Mouse (Mus musculus) right cerebral cortex, adult 2 months (tissue): Measurements from ENCODE around the gene Cacna1h.

ENCODE experiments used
- DNase-seq, 2 experiments: peaks; one replicate each; pipeline ENCODE4 v3.0.0; 2021 to 2022; ENCODE audit warnings: low spot score in 2 of 2

Gene Cacna1h

DNA sequence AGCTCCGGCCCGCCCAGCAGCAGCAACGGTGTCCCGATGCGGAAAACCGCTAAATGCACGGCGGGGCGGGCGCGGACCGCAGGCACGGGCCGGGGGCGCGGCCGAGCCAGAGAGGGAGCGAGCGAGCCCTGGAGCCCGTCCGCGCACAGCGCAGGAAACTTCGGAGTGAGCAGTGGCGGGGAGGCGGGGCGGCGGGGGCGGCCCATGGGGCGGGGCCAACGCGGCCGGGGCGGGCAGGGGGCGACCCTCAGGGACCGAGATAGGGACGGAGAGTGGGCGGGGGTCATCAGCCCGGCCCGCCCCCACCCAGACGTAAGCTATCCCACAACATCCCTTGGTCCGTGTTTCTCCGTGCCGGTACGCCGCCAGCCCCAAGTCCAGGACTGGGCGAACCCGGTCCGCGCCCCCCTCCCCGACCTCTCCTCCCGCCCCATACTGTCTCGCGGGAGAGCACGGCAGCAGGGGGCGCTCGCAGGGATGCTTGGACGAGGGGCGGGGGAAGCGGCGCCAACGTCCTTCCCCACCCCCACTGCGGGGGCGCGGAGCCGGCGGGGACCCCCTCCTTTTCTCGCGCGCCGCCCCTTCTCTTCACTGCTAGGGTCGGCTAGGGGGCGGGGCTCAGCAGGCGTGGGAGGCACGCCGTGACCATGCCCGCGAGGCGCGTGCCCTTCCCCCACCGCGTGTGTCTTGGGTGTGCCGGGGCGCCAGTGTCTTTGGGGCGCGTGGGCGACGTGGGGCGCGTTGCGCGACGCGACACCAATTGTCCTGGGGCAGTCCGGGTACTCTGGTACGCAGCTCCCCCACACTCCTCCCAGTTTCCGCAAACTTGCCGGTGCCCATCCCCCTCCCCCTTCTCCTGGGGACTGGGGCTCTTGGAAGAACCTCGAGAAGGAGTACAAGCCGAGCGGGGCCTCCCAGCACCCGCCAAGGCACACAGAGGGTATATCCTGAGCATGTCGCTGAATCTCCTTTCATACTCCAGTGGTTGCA is at the start of gene Cacna1h:
Cacna1h (minus strand) TSS at position 167 of the 990 bp plus-strand sequence.
- peak; percentile 56 to 74 for DNase-seq

DNA sequence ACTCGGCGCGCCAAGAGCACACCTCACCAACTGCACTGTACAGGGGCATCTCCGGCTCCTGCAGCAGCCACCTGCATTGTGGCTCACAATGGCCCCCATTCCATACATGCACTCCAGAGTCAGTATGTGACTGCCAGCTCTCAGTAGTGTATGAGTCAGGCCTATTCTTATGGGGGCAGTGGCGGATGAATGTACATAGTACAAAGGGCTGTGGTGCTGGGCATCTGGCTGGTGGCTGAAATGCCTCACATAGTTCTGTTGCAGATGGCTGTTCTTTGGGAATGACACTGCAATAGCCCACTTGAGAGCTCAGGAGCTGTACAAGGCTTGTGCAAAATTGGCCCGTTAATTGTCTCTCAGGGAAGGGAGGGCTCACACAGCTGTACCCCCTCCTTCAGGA is 48.5 kb upstream of the Cacna1h start:
- DNase-seq, result peak in 1 of 2 experiments; percentile 14

DNA sequence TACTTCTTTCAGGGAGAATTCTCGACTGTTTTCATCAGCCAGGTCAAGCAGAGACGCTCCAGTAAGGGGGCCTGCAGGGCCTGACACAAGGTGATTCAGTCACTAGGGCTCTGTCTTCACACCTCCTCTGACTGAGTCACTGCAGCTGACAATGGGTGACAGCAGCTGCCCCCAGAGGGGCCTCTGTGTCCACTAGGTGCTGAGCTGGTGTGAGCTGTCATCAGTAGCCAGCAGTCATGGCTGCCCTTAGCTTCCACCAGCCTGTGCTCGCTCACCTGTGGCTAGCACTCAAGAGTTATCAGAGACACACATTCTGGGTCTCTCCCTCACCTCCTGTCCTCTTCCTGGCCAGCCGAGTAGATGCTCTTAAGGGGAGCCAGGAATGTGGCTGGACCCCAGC is 47.2 kb upstream of the Cacna1h start:
- DNase-seq, result no peak

DNA sequence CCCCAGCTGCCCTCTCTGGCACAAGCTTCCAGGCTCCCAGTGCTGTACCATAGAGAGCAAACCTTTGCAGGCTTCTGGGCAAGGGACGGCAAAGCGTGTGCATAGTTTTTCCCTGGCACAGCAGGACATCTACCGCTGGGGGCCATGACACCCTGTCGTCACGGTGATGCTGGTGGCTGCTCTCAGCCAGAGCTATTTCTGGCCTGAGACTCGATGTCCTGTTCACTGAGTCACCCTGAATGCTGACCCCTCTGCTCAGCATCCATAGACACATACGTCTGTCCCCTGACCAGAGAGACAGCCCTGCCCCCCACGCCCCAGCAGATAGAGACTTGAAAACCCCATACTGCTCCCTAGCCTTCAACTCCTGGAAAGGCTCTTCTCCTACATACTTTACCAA is 46.6 kb upstream of the Cacna1h start:
- no peak for DNase-seq

DNA sequence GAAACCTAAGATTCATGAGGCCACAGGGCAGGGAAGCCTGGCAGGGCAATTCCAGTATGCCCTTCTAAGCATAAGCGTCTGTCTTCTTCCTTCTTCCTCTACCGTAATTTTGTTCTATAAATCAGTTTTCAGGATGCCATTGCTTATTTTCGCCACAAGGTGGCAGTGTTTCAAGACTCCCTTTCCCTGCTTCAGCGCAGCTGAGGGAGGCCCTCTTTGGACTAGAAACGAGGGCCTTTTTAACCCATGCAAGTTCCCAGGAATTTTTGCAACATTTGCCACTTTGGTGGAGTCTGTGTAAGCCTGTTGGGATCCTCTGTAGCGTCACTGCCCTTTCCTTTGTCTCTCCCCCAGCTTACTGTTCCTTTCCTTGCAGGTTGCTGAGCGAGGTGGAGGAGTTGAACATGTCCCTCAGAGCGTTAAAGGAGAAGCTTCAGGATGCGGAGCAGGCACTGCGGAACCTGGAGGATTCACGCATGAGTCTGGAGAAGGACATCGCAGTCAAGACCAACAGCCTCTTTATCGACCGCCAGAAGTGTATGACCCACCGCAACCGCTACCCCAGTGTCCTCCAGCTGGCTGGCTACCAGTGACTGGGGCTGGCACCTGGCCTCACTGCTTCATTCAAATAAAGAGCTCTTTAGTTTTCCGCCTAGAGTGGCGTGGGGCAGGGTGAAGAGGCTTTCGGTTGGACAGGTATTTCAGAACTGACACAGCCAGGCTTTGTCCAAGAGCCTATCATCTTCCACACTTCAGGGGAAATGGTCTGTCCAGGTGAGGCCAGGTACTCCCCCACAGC is 42.6 kb upstream of the Cacna1h start:
- peak; percentile 73 to 75 for DNase-seq

DNA sequence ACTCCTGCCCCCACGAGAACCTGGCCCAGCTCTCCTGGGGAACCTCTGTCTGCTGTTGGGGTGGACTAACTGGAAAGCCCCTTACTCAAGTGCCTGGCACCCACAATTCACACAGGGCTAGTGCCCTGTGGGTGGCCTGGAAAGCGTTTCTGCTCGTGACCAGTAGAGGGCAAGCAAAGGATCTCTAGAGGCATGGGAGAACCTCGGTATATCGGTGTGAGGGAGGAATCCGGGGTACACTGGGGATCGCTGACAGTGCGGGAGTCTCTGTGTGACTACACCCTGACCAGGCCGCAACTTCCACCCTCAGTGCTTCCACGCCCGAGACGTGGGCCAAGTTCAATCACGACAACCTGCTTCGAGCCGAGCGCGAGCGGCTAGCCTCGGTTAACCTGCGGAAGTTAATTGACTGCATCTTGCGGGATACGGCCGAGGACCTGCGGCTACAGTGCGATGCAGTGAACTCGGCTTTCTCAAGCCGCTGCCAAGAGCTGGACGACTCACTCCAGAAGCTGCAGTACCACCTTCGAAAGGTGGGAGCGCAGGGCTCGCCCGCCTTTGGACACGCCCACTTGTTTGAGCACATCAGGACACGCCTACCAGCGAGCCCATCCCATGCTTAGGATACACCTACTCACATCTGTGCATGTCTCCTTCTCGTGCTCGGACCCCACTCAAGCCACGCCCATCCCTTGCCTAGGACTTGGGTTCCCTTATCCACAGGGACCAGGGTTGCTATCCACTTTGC is 40.9 kb upstream of the Cacna1h start:
- DNase-seq, result peak; percentile 72 to 75

DNA sequence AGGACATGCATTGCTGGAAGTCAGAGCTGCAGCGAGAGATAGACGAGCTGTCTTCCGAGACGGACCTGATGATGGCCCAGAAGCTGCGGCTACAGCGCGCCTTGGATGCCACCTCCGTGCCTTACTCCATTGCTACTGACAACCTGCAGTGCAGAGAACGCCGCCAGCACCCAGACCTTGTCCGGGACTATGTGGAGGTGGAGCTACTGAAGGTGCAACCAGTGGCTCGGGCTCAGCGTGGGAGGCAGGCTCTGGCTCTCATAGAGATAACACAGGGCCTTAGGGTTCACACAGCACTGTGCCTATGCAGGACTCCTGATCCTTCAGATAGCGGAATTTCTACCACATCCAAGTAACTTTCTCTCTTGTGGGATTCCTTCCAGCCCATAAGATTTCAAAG is 38.5 kb upstream of the Cacna1h start:
- no peak for DNase-seq

DNA sequence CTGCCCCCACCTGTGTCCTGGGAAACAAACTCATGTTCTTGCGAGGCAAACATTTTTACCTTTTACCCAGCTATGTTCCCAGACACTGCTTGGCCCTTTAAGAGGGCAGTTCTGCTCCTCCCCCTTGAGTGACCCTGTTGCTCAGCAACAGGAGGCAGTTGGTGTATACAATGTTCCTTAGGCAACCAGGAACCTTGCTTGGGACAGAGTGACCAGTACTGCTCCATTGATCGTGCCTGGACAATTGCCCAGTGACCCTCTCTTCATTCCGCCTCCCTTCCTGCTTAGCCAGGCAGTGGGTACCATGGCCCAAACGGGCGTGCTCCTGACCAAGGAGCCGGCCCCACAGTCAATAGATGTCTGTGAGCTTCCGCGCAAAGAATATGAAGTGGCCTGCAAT is 37.8 kb upstream of the Cacna1h start:
- DNase-seq, result peak in 1 of 2 experiments; percentile 43

DNA sequence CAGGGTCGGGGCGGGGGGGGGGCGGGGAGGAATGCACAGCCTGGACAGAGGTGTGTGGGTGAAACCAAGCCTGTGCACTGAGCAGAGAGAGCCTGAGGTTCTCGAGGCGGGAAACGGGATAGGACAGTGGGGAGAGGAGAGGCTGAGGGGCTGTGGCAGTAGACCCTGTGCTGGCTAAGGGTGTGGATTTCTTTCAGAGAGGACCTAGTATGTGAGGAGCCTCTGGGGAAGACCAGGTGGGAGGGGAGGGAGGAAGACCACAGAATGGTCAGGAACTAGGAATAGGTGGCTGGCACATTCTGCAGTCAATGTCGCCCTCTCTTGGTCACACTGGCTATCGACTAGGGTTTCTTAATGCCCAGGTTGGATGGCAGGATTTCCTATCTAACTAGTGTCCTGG is 36.2 kb upstream of the Cacna1h start:
- DNase-seq, result peak; percentile 82 to 87

DNA sequence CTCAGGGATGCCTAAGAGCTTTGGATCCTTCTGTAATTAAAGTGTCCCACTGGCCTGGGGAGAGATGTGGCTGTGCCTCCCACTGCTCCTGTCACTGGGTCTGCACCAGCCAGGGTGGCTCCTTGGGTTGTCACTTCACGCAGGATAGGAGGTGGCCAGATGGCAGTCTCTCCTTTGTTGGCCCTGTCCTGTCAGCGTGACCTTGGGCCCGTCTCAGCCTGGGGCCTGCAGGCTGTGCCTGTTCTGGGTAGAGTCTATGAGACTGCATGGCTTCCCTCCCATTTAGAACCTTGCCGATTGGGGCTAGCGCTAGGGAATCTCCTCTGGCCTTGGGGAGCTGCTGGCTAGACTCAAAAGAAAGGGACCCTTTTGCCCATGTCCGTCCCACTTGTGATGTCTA is 34.7 kb upstream of the Cacna1h start:
- no peak for DNase-seq

DNA sequence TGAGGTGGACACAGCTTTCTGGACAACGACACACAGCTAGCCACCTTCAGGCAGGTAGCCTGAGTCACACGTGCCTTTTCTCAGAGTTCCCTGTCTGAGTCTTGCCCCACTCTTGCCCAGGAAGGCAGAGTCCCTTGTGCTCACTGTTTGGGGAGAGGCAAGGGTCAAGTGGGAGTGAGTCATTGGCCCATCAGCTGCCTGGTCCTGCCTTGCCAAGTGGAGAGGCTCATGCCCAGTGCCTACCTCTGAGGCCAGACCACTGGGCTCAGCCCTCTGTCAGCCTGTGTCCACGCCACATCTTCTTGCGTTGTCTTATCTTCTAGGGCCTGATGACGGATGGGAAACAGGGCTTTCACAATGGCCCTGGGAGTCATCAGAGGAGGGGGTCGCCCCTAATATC is 34.2 kb upstream of the Cacna1h start:
- DNase-seq, result no peak

DNA sequence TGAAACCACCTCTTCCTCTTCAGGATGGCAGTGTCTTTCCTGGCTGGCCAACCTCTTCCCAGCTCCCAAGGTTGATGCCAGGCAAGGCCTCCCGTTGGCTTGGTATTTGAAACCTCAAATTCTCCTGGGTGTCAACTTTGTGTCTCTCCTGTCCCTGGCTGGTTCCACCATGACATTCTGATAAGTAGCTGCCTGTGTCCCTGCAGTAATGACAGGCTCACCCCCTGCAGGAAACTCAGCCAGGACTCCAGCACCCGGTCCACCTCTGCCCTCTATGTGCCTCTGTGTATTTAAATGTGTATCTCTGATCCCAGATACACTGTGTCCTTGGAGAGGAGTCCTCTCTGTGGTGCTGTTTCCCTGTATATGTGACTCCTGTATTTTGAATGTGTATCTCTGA is 32.7 kb upstream of the Cacna1h start:
- DNase-seq, result no peak

DNA sequence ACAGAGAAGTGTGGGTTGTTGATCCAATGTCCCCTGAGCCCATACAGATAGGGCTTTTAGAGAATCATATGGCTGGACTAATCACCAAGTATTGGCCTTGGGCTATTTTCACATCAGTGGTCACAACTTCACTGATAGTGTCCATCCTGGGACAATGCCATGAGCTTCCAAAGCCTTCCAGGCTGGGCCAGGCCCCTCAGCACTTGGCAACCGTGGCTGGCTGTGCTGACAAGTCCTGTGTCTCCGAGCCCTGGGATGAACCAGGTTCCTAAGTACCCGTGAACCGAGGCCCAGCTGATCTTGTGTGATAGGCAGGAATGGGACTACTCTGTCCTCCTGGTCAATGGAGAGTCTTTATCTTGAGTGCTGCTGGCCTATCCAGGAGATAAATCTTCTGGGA is 30.5 kb upstream of the Cacna1h start:
- DNase-seq, result no peak

DNA sequence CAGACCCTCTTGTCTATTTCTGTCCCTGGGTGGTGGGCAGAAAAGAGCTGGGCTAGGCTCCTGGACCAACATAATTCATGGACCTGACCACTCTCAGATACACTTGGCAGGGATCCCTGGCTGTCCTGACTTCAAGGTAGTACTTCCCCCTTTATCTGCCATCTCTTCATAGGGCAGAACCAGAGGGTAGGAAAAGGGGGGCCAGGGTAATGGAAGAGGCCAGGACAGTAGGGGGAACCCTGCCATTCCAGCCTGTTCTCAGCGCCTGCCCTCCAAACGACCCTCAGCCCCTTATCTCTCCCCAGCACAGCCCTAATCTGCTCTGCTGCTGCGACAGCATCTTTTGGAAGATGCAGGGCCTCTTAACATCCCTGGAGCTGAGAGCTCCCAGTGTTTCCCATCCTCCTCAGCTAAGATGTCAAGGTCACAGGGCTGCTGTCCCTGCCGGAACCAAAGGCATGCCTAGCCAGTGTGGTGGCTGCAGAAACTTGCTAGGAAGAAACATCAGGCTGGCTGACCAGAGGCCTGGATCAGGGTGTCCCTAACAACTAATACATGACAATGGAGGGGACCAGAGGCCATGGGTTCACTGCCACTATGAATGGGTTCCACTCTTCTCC is 29.9 kb upstream of the Cacna1h start:
- DNase-seq, result no peak

DNA sequence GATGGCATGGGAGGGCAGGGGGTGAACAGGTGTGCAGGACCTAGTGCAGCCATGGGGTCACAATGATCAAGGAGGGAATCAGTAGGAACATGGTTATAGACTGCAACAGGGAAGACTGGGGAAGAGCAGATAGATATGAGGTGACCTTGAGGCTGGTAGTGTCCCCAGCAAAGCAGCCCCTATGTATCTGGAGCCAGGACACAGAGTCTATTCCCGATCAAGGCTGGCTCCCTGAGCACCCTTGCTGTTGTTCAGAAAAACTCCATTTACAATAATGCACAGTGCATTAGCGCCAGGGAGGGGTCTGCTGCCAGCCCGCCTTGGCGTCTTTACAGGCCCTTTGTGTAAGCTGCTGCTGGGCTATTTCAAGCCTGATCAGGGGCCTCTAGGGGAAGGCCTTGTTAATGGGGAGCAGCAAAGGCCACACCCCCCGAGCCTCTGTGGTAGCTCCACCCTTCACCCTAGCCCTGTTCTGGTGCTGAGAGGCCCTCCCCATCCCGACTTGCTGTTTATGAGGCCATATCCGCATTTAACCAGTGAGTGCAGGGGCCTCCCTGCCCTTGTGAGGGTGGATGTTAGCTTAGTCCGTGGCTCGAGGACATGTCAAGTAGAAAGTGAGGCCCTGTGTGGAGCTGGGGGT is 28.8 kb upstream of the Cacna1h start:
- no peak for DNase-seq

DNA sequence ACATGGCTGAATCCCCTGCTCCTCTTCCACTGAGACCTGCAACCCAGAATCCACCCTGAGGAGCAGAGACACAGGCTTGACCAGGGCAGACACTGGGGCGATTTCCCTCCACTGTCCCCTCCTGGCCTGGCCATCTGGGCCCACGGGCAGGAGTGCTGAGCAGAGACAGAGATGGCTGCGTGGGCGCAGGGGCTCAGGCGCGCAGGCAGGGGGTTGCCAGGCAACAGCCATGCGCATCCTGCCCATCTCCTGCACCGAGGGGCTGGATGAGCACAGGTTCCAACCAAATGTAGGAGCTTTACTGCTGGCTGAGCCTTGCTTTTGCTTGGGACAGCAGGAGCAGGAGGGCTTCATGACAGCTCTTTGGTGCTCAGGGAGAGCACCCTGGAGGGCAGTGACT is 23.0 kb upstream of the Cacna1h start:
- DNase-seq, result peak; percentile 72 to 77

DNA sequence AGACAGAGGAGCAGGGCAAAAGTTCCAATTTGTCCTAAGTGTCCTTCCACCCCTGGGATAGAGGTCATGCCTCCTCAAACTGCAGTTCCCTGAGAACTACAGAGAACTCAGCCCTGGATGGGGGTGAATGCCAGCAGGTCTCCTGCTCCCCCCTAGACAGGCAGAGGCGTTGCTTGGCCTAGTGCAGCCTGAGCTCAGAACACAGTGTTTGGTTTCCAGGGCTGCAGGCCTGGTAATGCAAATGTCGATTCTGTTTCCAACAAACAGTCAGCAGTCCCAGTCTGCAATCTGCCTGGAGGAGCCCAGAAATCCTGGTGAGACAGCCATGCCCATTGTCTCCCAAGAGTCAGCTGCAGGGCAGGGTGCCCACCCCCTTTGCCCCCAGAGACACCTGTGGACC is 20.7 kb upstream of the Cacna1h start, which contains the start of gene Tekt4:
Tekt4 (plus strand) TSS at position 344 of the 400 bp plus-strand sequence.
- DNase-seq, result peak in 1 of 2 experiments; percentile 17

DNA sequence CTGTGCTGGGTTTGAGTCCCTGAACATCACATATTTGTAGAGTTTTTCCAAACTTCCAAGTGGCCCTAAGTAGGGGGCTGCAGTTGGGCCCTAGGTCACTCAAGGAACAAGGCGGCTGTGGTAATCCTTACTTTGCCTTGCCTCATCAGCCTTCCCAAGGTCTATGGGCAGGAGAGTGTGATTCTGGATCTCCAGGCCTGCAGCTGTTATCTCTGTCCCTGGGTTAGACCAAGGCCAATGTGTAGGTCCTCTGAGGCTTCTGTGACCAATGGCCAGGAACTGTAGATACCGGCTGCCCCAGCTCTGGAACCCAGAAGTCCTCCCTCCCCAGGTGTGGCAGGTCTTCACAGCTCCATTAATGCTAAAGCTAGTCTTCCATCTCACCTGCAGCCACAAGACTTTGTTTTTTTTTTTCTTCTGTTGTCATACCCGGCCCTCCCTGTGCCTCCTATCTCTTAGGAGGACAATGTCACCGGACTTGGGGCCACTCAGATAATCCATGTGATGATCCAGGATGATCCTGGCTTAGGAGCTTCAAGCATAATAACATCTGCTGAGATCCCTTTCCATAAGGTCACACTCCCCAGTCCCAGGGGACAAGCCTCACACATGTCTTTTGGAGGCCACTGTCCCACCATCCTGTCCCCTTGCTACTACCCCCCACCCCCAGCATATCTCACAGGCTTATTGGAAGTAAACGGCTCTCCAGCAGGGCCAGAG is 18.8 kb upstream of the Cacna1h start:
- DNase-seq, result no peak

DNA sequence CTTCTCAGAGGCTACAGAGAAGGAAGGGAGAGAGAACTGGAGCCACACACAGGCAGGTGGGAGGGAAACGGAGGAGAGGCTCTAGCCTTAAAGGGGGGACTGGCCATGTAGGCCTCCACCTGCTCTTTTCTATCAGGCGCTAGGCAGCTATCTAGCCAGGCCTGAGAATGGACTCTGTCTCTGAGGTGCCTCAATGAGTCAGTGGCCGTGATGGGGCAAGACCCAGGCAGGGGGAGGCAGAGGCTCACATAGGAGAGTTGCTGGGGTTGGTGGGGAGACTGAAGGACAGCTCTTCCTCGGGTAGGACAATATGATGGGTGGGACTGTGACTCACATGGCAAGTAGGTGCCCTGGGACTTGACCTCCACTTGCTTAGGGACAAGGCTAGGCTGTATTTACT is 16.7 kb upstream of the Cacna1h start:
- no peak for DNase-seq

DNA sequence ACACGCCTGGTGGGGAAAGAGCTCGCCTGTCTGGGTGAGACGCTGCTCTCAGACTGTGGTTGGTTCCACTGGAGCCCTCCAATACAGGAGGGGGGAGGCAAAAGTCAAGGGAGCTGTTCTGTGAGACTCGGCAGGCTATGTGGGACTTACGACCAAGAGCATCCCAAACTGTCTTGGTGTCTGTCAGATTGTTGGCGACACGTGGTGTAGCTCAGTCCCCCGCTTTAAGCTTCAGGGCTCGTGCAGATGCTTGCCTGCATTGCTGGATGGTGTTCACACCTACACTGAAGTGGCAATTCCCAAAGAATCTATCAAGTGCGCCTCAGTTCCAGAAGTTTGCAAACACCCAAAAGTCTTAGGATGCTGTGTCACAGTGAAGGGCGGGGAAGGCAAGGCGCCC is 14.3 kb upstream of the Cacna1h start:
- no peak for DNase-seq
